Mouse (Mus musculus) embryonic facial prominence, embryonic 15.5 days (tissue): ENCODE data around the gene Gucy1b1. TPM values are rescaled to one million over a fixed set of nuclear protein-coding genes. Genes with fewer than 3 reads are reported as not detected.

Experiments used
- ATAC-seq: fragments of 200-750 bp; cut with Nextera tagmentation; 2 replicates; pipeline ENCODE4 v1.8.0; 2017; ENCODE audit warnings: low read depth, moderate TSS enrichment; ENCODE audit not compliant: insufficient number of reproducible peaks, low FRiP score, low TSS enrichment
- H3K27ac ChIP-seq: fragments of 300-500 bp; sonication (generic); replicated peaks from 2 replicates; pipeline ENCODE4 v1.5.1; 2015; ENCODE audit warnings: mild to moderate bottlenecking, inconsistent platforms
- H3K27me3 ChIP-seq: fragments of 300-500 bp; sonication (generic); 2 replicates; pipeline ENCODE4 v1.6.1; 2015; ENCODE audit warnings: inconsistent platforms
- H3K36me3 ChIP-seq: fragments of 300-500 bp; sonication (generic); 2 replicates; pipeline ENCODE4 v1.6.1; 2015; ENCODE audit warnings: mild to moderate bottlenecking, inconsistent platforms
- H3K4me1 ChIP-seq: fragments of 300-500 bp; sonication (generic); 2 replicates; pipeline ENCODE4 v1.6.1; 2015; ENCODE audit warnings: inconsistent platforms
- H3K4me2 ChIP-seq: fragments of 300-500 bp; sonication (generic); replicated peaks from 2 replicates; pipeline ENCODE4 v1.6.1; 2015; ENCODE audit warnings: mild to moderate bottlenecking, inconsistent platforms
- H3K4me3 ChIP-seq: fragments of 300-500 bp; sonication (generic); replicated peaks from 2 replicates; pipeline ENCODE4 v1.5.1; 2015; ENCODE audit warnings: mild to moderate bottlenecking, inconsistent platforms
- H3K9ac ChIP-seq: fragments of 300-500 bp; sonication (generic); 2 replicates; pipeline ENCODE4 v1.6.1; 2015; ENCODE audit warnings: inconsistent platforms
- H3K9me3 ChIP-seq: fragments of 300-500 bp; sonication (generic); replicated peaks from 2 replicates; pipeline ENCODE4 v1.6.1; 2016; ENCODE audit warnings: inconsistent platforms
- WGBS: fragments of 180-500 bp; shearing (Covaris S2); methylation state at CpG from one replicate; pipeline ENCODE4 v1.1.7; 2015; 5-methylcytosine and 5-hydroxymethylcytosine counted together
- polyA plus RNA-seq: library from polyadenylated mRNA; unstranded; fragments of >200 nt; fragmentation: Nextera tagmentation; extraction: Ambion mirVana; gene quantifications from 2 replicates; pipeline ENCODE4 v1.2.1, GENCODE M21; 2015

Gene Gucy1b1
- 12.4 and 14.0 TPM in 2 replicates for polyA plus RNA-seq

GRCm38 (mm10) chr3:82074201-82074851 lies at the start of gene Gucy1b1:
Gene Gucy1b1 (minus strand): TSS chr3:82074689.
- Histone ChIP-seq H3K4me1 (peaks cover 12% of the 10 kb centered on the region), H3K27ac (no peak within 1 kb of the TSS)

GRCm38 (mm10) chr3:82118916-82119315 lies 44.4 kb upstream of the Gucy1b1 start:
- 79% methylated on average over 1 of the region's 1 CpGs for WGBS
- H3K27me3 ChIP-seq = no peaks in the 10 kb centered on the region
- H3K9me3 ChIP-seq = no peaks in the 10 kb centered on the region
- no peak overlapping the region for H3K4me3 ChIP-seq
- no peaks in the 10 kb centered on the region for H3K4me1 ChIP-seq
- no peak overlapping the region for H3K27ac ChIP-seq
- no peak for ATAC-seq
- H3K4me2 ChIP-seq = no peak overlapping the region
- no peaks in the 10 kb centered on the region for H3K36me3 ChIP-seq
- H3K9ac ChIP-seq = no peak overlapping the region

More at GRCm38 (mm10) chr3:82074201-82074851, at the start of gene Gucy1b1:
- H3K36me3 ChIP-seq = no peaks in the 10 kb centered on the region
- peak; percentile 95 for ATAC-seq
- 1% methylated on average over 25 of the region's 25 CpGs for WGBS
- peak within 1 kb of the TSS; percentile 35 for H3K9ac ChIP-seq
- peak within 1 kb of the TSS; percentile 95 for H3K4me2 ChIP-seq
- no peaks in the 10 kb centered on the region; the same call in 1 of the 2 replicates for H3K27me3 ChIP-seq
- no peaks in the 10 kb centered on the region for H3K9me3 ChIP-seq
- H3K4me3 ChIP-seq = peak within 1 kb of the TSS; percentile 53

DNA sequence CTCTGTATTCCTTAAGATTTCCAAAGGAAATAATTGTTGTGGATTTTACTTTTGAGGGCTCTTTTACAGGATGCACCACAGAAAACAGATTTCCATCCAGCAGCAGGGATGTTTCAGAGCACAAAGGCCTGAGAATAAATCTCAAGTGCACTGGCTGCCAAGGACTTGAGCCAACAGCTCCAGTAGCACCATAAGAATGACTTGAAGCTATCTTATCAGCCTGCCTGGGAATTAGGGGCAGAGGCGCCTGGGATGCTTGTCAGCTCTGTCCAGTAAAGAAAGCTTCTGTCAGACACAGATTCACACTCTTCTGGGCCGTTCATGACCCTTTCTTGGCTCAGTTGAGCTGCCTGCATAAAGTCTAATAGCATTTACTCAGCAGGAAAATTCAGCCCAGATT lies 38.0 kb upstream of the Gucy1b1 start:
- Histone ChIP-seq H3K27ac (no peak overlapping the region), H3K27me3 (no peaks in the 10 kb centered on the region), H3K4me1 (no peaks in the 10 kb centered on the region), H3K36me3 (no peaks in the 10 kb centered on the region), H3K9ac (no peak overlapping the region), H3K4me3 (no peak overlapping the region), H3K4me2 (no peak overlapping the region), H3K9me3 (no peaks in the 10 kb centered on the region)
- WGBS = 76% methylated on average over 2 of the region's 2 CpGs
- no peak for ATAC-seq

DNA sequence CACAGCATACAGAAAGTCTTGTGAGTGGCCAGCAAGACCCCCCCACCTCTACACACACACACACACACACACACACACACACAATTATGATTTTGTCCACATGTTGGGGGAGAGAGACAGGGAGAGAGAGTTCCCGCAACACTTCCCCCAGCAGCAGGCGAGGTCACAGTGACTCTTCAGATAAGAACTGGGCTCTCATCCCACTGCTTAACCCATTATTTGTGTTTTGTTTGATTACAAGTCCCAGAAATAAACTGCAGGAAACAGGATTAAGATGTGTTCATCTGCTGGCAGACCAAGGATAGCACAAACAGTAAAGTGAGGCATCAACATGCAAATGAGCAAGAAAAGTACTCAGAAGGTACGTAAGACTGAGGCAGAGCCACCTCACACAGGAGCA lies 37.5 kb upstream of the Gucy1b1 start:
- Histone ChIP-seq H3K27ac (no peak overlapping the region), H3K27me3 (no peaks in the 10 kb centered on the region), H3K9me3 (no peaks in the 10 kb centered on the region), H3K4me3 (no peak overlapping the region), H3K4me1 (no peaks in the 10 kb centered on the region), H3K36me3 (no peaks in the 10 kb centered on the region), H3K9ac (no peak overlapping the region), H3K4me2 (no peak overlapping the region)
- ATAC-seq = no peak
- 79% methylated on average over 3 of the region's 3 CpGs for WGBS

DNA sequence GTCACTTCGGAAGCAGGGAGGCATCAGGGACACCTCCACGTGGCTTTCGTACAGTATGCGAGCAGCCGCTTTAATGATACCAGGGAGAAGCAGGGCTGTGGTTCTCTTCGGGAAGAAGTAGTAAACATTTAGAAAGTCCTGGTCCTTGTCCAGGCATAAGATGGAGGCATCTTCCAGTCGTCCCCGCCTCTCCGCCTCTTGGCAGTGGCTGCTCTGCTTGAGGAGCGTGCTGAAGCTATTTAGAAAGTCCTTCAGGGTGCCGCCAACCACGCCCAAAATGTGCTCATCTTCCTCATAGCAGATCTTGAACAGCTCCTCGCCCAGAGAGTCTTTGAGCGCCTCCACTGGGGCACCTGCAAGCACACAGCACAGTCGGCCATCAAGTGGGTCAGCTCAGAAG lies 34.5 kb upstream of the Gucy1b1 start:
- no peaks in the 10 kb centered on the region for H3K36me3 ChIP-seq
- WGBS = 92% methylated on average over 15 of the region's 15 CpGs

GRCm38 (mm10) chr3:82104229-82104628 lies 29.7 kb upstream of the Gucy1b1 start:
- H3K9me3 ChIP-seq = no peaks in the 10 kb centered on the region
- H3K27ac ChIP-seq = no peak overlapping the region
- WGBS = 58% methylated on average over 6 of the region's 6 CpGs
- ATAC-seq = no peak
- no peak overlapping the region for H3K9ac ChIP-seq
- no peak overlapping the region for H3K4me3 ChIP-seq
- H3K36me3 ChIP-seq = no peaks in the 10 kb centered on the region
- no peaks in the 10 kb centered on the region for H3K27me3 ChIP-seq
- H3K4me2 ChIP-seq = no peak overlapping the region
- no peaks in the 10 kb centered on the region for H3K4me1 ChIP-seq

More for the DNA sequence above, 34.5 kb upstream of the Gucy1b1 start:
- Histone ChIP-seq H3K4me1 (no peaks in the 10 kb centered on the region), H3K4me2 (no peak overlapping the region), H3K27ac (no peak overlapping the region), H3K27me3 (no peaks in the 10 kb centered on the region), H3K9me3 (no peaks in the 10 kb centered on the region), H3K4me3 (no peak overlapping the region), H3K9ac (no peak overlapping the region)
- no peak for ATAC-seq

DNA sequence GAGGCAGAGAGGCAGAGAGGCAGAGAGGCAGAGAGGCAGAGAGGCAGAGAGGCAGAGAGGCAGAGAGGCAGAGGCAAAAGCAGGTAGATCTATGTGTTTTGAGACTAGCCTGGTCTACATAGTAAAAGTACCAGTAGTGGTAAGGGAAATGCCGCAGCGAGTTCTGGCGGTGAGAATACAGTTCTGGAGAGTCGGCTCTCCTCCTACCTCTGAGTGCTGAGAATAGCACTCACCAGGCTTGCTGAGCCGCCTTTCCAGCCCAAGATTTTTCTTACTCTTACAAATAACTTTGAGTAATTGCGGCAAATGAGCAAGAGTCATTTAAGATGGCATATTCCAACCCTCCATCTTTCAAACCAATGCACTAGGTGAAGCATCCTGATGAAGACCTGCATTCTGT lies 24.6 kb upstream of the Gucy1b1 start:
- Histone ChIP-seq H3K9ac (no peak overlapping the region), H3K27me3 (no peaks in the 10 kb centered on the region), H3K9me3 (no peaks in the 10 kb centered on the region), H3K4me1 (no peaks in the 10 kb centered on the region), H3K27ac (no peak overlapping the region), H3K4me2 (no peak overlapping the region), H3K4me3 (no peak overlapping the region), H3K36me3 (no peaks in the 10 kb centered on the region)
- 83% methylated on average over 6 of the region's 6 CpGs for WGBS
- ATAC-seq = no peak

DNA sequence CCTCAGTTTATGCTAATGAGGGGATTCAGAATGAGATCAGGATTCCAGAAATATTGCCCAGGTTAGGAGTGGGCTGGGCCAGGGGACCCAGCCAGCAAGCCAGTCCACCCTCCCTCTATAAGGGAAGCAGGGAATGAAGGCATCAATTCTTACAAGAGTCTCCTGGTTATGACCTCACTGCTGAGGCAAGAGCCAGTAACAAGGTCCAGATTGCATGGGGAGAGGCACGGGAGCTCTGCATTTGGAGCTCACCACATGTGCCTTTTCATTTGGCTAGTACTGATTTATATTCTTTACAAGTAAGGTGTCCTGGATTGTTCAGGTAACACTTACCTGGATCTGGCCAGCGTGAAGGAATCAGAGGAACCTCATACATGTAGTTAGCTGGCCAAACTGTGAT lies 22.3 kb upstream of the Gucy1b1 start:
- 64% methylated on average over 2 of the region's 2 CpGs for WGBS
- no peak overlapping the region for H3K4me3 ChIP-seq
- H3K4me2 ChIP-seq = no peak overlapping the region
- H3K27me3 ChIP-seq = no peaks in the 10 kb centered on the region
- no peaks in the 10 kb centered on the region for H3K4me1 ChIP-seq
- H3K9me3 ChIP-seq = no peaks in the 10 kb centered on the region
- no peaks in the 10 kb centered on the region for H3K36me3 ChIP-seq
- ATAC-seq = no peak
- H3K9ac ChIP-seq = no peak overlapping the region
- no peak overlapping the region for H3K27ac ChIP-seq

DNA sequence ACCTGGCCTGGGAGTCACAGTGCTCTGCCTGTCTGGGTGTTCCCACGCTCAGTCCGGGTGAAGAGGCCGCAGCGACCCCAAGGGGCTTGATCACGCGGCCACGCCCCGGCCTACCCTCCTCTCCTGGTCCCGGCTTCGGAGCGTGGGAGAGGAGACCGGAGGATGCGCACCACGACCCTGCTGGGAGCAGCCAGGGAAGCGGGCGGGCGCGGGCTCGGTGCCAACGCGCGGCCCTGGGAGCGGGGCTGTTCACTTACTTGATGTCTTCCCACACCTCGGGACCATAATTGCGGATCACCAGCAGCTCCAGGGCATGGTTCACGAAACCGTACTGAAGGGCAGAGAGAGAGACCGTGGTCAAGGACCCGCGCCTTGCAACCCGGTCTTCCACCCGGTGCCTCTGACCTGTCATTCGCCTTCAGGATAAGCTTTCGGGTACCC lies 728 bp downstream of the Gucy1b1 start:
- Histone ChIP-seq H3K36me3 (no peaks in the 10 kb centered on the region), H3K9ac (peak overlapping the region; percentile 35), H3K27ac (no peak overlapping the region), H3K27me3 (no peaks in the 10 kb centered on the region; the same call in 1 of the 2 replicates), H3K4me2 (peak overlapping the region; percentile 95), H3K9me3 (no peaks in the 10 kb centered on the region), H3K4me3 (peak overlapping the region; percentile 53), H3K4me1 (peaks cover 12% of the 10 kb centered on the region)
- under 1% methylated on average over 34 of the region's 34 CpGs for WGBS
- peak; percentile 52 for ATAC-seq

- no peak for ATAC-seq
- H3K4me3 ChIP-seq = no peak overlapping the region
- H3K27me3 ChIP-seq = no peaks in the 10 kb centered on the region; the same call in 1 of the 2 replicates
- H3K9ac ChIP-seq = no peak overlapping the region
- no peak overlapping the region for H3K4me2 ChIP-seq
- 63% methylated on average over 5 of the region's 5 CpGs for WGBS
- H3K9me3 ChIP-seq = no peaks in the 10 kb centered on the region
- no peak overlapping the region for H3K27ac ChIP-seq
- H3K36me3 ChIP-seq = no peaks in the 10 kb centered on the region
- 0 out of 2 replicates have a peak, but pooled peaks cover 6% of the 10 kb centered on the region for H3K4me1 ChIP-seq
Observed at GRCm38 (mm10) chr3:82067830-82068229, 6.7 kb downstream of the Gucy1b1 start.

DNA sequence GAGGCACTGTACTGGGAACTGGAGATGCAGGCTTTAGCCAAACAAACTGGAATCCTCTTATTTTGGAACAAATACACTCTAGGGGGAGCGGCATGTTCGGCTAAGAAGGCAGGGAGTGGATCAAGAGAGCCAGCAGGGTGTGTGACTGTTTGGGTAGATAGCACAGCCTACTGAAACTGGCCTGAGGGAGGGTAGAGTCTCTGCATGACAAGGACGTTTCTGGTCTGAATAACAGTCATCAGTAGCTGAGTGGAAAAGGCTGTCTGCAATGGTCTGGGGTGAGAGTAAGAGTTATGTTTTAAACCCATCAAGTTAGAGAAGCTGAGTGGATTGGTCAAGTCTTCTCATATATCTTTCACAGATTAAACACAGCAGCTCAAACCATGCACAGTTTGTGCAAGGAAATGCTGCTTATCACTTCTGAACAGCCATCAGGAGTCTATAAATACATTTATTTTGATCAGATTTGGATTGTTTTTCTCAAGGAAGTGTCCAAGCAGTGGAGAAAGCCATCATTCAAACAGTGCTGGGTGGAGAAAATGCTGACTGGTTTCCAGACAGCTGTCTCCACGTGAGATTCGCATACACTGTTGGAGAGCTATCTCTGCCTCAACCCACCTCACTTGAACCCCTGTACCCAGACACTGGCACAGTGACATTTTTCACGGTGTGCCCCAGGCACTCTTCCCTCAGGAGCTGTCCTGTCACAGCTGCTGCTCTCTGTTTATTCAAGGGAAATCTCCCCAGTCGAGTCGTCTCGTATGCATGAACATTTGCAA lies 12.9 kb downstream of the Gucy1b1 start:
- no peak overlapping the region for H3K27ac ChIP-seq
- no peak overlapping the region for H3K4me2 ChIP-seq
- H3K9me3 ChIP-seq = no peaks in the 10 kb centered on the region
- H3K4me3 ChIP-seq = no peak overlapping the region
- WGBS = 29% methylated on average over 9 of the region's 9 CpGs
- H3K4me1 ChIP-seq = 0 out of 2 replicates have a peak, but pooled peaks cover 6% of the 10 kb centered on the region
- H3K27me3 ChIP-seq = no peaks in the 10 kb centered on the region
- H3K36me3 ChIP-seq = no peaks in the 10 kb centered on the region
- no peak for ATAC-seq
- no peak overlapping the region for H3K9ac ChIP-seq
